Mouse (Mus musculus): ENCODE results near the gene Rhob. TPM values are rescaled to one million over a fixed set of nuclear protein-coding genes. Genes with fewer than 3 reads are reported as not detected.

The Rhob gene
- total RNA-seq, 2 experiments from 2014 or later: 50.7 to 56.4 TPM

- peak in 1 of 2 experiments; percentile 33 for DNase-seq
- intact Hi-C loops (cut with DNase I): loop anchor here (5.0 kb wide), 1 partner anchor 33 kb away; no protein-coding TSS in a partner anchor
Observed at GRCm38 (mm10) chr12:8454487-8454886, 45.3 kb downstream of the Rhob start.

- peak in 1 of 2 experiments; percentile 49 for DNase-seq
- intact Hi-C loops (cut with DNase I): loop anchor here (5.0 kb wide), 1 partner anchor 34 kb away; no protein-coding TSS in a partner anchor
Observed at GRCm38 (mm10) chr12:8452766-8453621, 46.8 kb downstream of the Rhob start.

GRCm38 (mm10) chr12:8451571-8452485 lies 48.0 kb downstream of the Rhob start:
- DNase-seq: no peak
- intact Hi-C loops (cut with DNase I): loop anchor here (5.0 kb wide), 1 partner anchor 35 kb away; no protein-coding TSS in a partner anchor

GRCm38 (mm10) chr12:8450639-8451038 lies 49.2 kb downstream of the Rhob start:
- DNase-seq: peak in 1 of 2 experiments; percentile 53
- intact Hi-C loops (cut with DNase I): loop anchor here (5.0 kb wide), 1 partner anchor 37 kb away; no protein-coding TSS in a partner anchor

- intact Hi-C loops (cut with DNase I): loop anchor here (5.0 kb wide), 1 partner anchor 37 kb away; no protein-coding TSS in a partner anchor
- no peak for DNase-seq
Observed at GRCm38 (mm10) chr12:8450028-8450427, 49.8 kb downstream of the Rhob start.

Other genes with a start within 250 kb of the Rhob start
- not detected for gene Gdf7, start 198.1 kb downstream of the Rhob start, total RNA-seq (2021)
- 1 to 10 TPM; 4.3 to 5.3 TPM for gene Hs1bp3, start 186.6 kb downstream of the Rhob start, total RNA-seq (2021)
- gene Slc7a15, start 99.1 kb upstream of the Rhob start, total RNA-seq (2021): not detected
- 10 to 100 TPM; 70.1 to 72.1 TPM for gene Pum2, start 174.1 kb upstream of the Rhob start, total RNA-seq (2021)

Data from gastrocnemius, postnatal 36 days (tissue).